Mouse (Mus musculus) limb, embryonic 13.5 days (tissue): ENCODE data around the gene Dnajc22. TPM values are rescaled to one million over a fixed set of nuclear protein-coding genes. Genes with fewer than 3 reads are reported as not detected.
"Not testable (repeated sequence)": the region's sequence is repeated elsewhere in the genome, so short reads cannot be mapped to it uniquely, and the experiment has no call there.

Source experiments
- ATAC-seq: fragments of 200-750 bp; cut with Nextera tagmentation; 2 replicates; pipeline ENCODE4 v1.8.0; 2017; ENCODE audit warnings: low read depth, moderate number of reproducible peaks, moderate TSS enrichment; ENCODE audit not compliant: low FRiP score
- H3K27ac ChIP-seq: fragments of 300-500 bp; sonication (generic); 2 replicates; pipeline ENCODE4 v1.5.1; 2015; ENCODE audit warnings: inconsistent platforms, mild to moderate bottlenecking, moderate library complexity
- H3K27me3 ChIP-seq: fragments of 300-500 bp; sonication (generic); 2 replicates; pipeline ENCODE4 v1.6.1; 2015; ENCODE audit warnings: mild to moderate bottlenecking, inconsistent platforms
- H3K36me3 ChIP-seq: fragments of 300-500 bp; sonication (generic); 2 replicates; pipeline ENCODE4 v1.6.1; 2015; ENCODE audit warnings: inconsistent platforms, mild to moderate bottlenecking, moderate library complexity
- H3K4me1 ChIP-seq: fragments of 300-500 bp; sonication (generic); 2 replicates; pipeline ENCODE4 v1.6.1; 2015; ENCODE audit warnings: inconsistent platforms
- H3K4me2 ChIP-seq: fragments of 300-500 bp; sonication (generic); replicated peaks from 2 replicates; pipeline ENCODE4 v1.6.1; 2015; ENCODE audit warnings: inconsistent platforms, mild to moderate bottlenecking, moderate library complexity
- H3K4me3 ChIP-seq: fragments of 300-500 bp; sonication (generic); 2 replicates; pipeline ENCODE4 v1.5.1; 2015; ENCODE audit warnings: moderate library complexity, mild to moderate bottlenecking, inconsistent platforms
- H3K9ac ChIP-seq: fragments of 300-500 bp; sonication (generic); 2 replicates; pipeline ENCODE4 v1.6.1; 2015; ENCODE audit warnings: mild to moderate bottlenecking, inconsistent platforms
- H3K9me3 ChIP-seq: fragments of 300-500 bp; sonication (generic); 2 replicates; pipeline ENCODE4 v1.6.1; 2016; ENCODE audit warnings: inconsistent platforms
- WGBS: fragments of 180-500 bp; shearing (Covaris S2); methylation state at CpG from one replicate; pipeline ENCODE4 v1.1.7; 2015; 5-methylcytosine and 5-hydroxymethylcytosine counted together
- polyA plus RNA-seq: library from polyadenylated mRNA; unstranded; fragments of >200 nt; fragmentation: Nextera tagmentation; extraction: Ambion mirVana; gene quantifications from 2 replicates; pipeline ENCODE4 v1.2.1, GENCODE M21; 2015

Gene Dnajc22
- 0.83 and 1.0 TPM in 2 replicates for polyA plus RNA-seq

GRCm38 (mm10) chr15:99092870-99093269 is at the start of gene Dnajc22:
Gene Dnajc22, plus strand, starts transcription at chr15:99093170.
- H3K4me1 ChIP-seq = peaks cover 48% of the 10 kb centered on the region
- WGBS = 22% methylated on average over 8 of the region's 8 CpGs
- ATAC-seq = no peak
- H3K9me3 ChIP-seq = no peaks in the 10 kb centered on the region
- peaks cover 98% of the 10 kb centered on the region for H3K27me3 ChIP-seq
- peak within 1 kb of the TSS; percentile 46 for H3K4me3 ChIP-seq
- H3K27ac ChIP-seq = no peak within 1 kb of the TSS
- H3K9ac ChIP-seq = peak within 1 kb of the TSS; percentile 60
- H3K4me2 ChIP-seq = peak within 1 kb of the TSS; percentile 80
- H3K36me3 ChIP-seq = no peaks in the 10 kb centered on the region

DNA sequence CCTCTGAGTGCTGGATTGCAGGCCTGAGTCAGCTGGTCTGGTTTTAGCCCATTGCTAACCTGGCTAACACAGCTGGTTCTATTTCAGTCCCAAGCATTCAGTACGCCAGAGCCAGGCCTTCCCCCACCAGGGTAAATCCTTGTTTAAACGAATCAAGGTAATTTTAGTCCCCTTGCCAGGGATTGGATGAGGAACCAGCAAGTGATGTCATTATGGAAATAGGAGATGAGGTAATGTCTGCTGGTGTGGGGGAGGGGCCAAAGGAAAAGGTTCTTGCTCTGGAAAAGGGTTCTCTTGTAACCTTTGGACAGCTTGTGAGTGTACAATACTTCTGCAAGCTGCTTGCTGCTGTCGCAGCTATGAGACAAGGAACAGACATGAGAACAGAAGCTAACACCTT is 48.1 kb upstream of the Dnajc22 start:
- Histone ChIP-seq H3K4me1 (peaks cover 17% of the 10 kb centered on the region; the same call in 1 of the 2 replicates), H3K27ac (no peak overlapping the region), H3K9ac (no peak overlapping the region), H3K4me2 (no peak overlapping the region), H3K9me3 (no peaks in the 10 kb centered on the region), H3K4me3 (no peak overlapping the region), H3K36me3 (no peaks in the 10 kb centered on the region), H3K27me3 (peaks cover 5% of the 10 kb centered on the region)
- 35% methylated on average over 3 of the region's 3 CpGs for WGBS
- ATAC-seq = no peak

DNA sequence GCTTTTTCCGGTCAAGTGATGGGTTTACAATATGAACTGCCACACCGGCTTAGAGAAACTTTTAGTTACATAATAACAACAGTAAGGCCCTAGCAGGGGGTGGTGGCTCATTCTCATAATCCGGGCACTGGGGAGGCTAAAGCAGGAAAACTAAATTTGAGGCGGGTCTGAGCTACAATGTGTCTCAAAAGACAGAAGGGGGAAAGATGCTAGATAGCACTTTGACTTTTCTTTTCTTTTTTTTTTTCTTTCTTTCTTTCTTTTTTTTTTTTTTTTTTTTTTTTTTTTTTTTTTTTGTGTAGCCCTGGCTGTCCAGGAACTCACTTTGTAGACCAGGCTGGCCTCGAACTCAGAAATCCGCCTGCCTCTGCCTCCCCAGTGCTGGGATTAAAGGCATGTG is 47.2 kb upstream of the Dnajc22 start:
- H3K36me3 ChIP-seq, H3K4me3 ChIP-seq, H3K9ac ChIP-seq, H3K9me3 ChIP-seq, ATAC-seq, H3K27me3 ChIP-seq, H3K4me2 ChIP-seq, H3K27ac ChIP-seq: not testable (repeated sequence)
- WGBS = 81% methylated on average over 6 of the region's 6 CpGs
- peaks cover 19% of the 10 kb centered on the region; the same call in 1 of the 2 replicates for H3K4me1 ChIP-seq

GRCm38 (mm10) chr15:99049473-99050253 is 43.3 kb upstream of the Dnajc22 start:
- H3K36me3 ChIP-seq = no peaks in the 10 kb centered on the region
- no peak overlapping the region for H3K4me3 ChIP-seq
- peaks cover 36% of the 10 kb centered on the region for H3K27me3 ChIP-seq
- H3K27ac ChIP-seq = no peak overlapping the region
- 30% methylated on average over 13 of the region's 13 CpGs for WGBS
- no peak for ATAC-seq
- no peaks in the 10 kb centered on the region for H3K9me3 ChIP-seq
- peaks cover 15% of the 10 kb centered on the region for H3K4me1 ChIP-seq
- H3K9ac ChIP-seq = no peak overlapping the region
- H3K4me2 ChIP-seq = no peak overlapping the region

GRCm38 (mm10) chr15:99053373-99053772 is 39.6 kb upstream of the Dnajc22 start:
- no peaks in the 10 kb centered on the region for H3K36me3 ChIP-seq
- no peak overlapping the region for H3K4me3 ChIP-seq
- no peak overlapping the region for H3K9ac ChIP-seq
- 3% methylated on average over 9 of the region's 9 CpGs for WGBS
- H3K4me2 ChIP-seq = no peak overlapping the region
- peaks cover 37% of the 10 kb centered on the region for H3K4me1 ChIP-seq
- H3K27me3 ChIP-seq = peaks cover 68% of the 10 kb centered on the region
- no peaks in the 10 kb centered on the region for H3K9me3 ChIP-seq
- peak; percentile 49; the same call in 1 of the 2 replicates for ATAC-seq
- H3K27ac ChIP-seq = no peak overlapping the region

DNA sequence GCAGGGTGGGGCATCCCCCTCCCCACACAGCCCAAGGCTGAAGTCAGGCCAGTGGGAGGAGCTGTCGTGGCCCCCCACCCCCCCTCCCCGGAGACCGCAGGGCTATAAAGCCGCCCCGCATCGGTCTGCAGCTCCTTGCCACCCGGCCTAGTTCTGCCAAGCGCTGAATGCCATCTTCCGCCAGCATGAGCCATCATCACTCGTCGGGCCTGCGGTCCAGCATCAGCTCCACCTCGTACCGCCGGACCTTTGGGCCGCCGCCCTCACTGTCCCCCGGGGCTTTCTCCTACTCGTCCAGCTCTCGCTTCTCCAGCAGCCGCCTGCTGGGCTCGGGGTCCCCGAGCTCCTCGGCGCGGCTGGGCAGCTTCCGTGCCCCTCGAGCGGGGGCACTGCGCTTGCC is 37.9 kb upstream of the Dnajc22 start, which contains the start of gene Prph:
Gene Prph, plus strand, starts transcription at position 135 of the 400 bp plus-strand sequence.
- Histone ChIP-seq H3K27ac (no peak within 1 kb of the TSS), H3K9me3 (no peaks in the 10 kb centered on the region), H3K9ac (peak within 1 kb of the TSS; percentile 57), H3K4me2 (peak within 1 kb of the TSS; percentile 68), H3K36me3 (no peaks in the 10 kb centered on the region), H3K27me3 (peaks cover 83% of the 10 kb centered on the region), H3K4me3 (peak within 1 kb of the TSS; percentile 43), H3K4me1 (peaks cover 37% of the 10 kb centered on the region)
- 3% methylated on average over 30 of the region's 30 CpGs for WGBS
- ATAC-seq = no peak

DNA sequence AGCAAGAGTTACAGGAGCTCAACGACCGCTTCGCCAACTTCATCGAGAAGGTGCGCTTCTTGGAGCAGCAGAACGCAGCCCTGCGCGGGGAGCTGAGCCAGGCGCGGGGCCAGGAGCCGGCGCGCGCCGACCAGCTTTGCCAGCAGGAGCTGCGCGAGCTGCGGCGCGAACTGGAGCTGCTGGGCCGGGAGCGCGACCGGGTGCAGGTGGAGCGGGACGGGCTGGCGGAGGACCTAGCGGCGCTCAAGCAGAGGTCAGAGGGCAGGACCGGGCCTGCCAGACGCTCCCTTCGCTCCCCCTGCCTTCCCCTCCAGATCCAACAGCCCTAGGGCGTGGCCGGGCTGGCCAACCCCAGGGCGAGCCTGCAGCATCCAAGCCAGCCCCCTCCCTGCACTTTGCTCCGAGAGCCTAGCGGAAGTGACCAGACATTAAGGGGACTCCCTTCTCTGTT is 37.4 kb upstream of the Dnajc22 start:
- Histone ChIP-seq H3K27ac (no peak overlapping the region), H3K9ac (peak overlapping the region; percentile 57), H3K4me1 (peaks cover 33% of the 10 kb centered on the region), H3K27me3 (peaks cover 86% of the 10 kb centered on the region), H3K4me2 (peak overlapping the region; percentile 68), H3K9me3 (no peaks in the 10 kb centered on the region), H3K4me3 (peak overlapping the region; percentile 43), H3K36me3 (no peaks in the 10 kb centered on the region)
- WGBS = under 1% methylated on average over 37 of the region's 37 CpGs
- no peak for ATAC-seq

DNA sequence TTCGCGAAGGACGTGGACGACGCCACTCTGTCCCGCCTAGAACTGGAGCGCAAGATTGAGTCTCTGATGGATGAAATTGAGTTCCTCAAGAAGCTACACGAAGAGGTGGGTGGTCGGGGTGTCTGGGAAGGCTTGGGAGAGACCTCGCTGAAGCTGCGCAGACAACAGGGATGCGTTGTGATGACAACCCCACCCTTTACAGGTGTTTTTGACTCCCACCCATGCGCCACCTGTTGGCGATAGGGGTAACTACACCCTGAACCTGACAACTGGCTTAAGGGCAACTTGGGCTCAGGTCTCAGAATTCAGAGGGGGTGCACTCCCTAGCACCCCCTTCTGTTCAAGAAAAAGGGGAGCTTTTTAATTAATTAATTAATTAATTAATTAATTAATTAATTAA is 36.6 kb upstream of the Dnajc22 start:
- Histone ChIP-seq H3K27me3 (peaks cover 91% of the 10 kb centered on the region), H3K4me1 (peaks cover 32% of the 10 kb centered on the region), H3K4me2 (peak overlapping the region; percentile 68; the same call in 1 of the 2 replicates), H3K36me3 (no peaks in the 10 kb centered on the region), H3K9me3 (no peaks in the 10 kb centered on the region), H3K9ac (no peak overlapping the region), H3K4me3 (peak overlapping the region; percentile 43; the same call in 1 of the 2 replicates), H3K27ac (no peak overlapping the region)
- ATAC-seq = no peak
- WGBS = 6% methylated on average over 14 of the region's 14 CpGs

DNA sequence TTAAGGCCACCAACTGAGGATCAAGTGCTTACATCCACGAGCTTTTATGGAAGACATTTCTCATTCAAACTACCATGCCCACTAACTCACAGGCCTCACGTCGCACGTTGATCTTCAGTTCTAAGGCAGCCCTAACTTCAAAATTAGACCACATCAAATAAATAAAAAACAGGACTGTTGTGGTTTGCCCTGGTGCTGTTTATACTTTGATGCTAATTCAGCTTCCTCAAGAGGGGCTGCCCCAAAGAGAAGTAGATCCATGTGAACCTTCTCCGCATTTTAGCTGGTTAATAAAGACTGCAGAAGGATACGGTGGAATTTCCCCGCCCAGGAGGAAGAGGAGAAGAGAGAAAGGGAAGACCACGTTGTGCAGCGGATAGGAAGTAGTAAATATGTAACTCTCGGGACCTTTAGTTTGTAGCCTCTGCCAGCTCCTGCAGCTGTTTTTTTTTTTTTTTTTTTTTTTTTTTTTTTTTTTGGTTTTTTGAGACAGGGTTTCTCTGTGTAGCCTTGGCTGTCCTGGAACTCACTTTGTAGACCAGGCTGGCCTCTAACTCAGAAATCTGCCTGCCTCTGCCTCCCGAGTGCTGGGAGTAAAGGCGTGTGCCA is 27.3 kb upstream of the Dnajc22 start:
- Histone ChIP-seq H3K27me3 (peaks cover 44% of the 10 kb centered on the region), H3K4me2 (no peak overlapping the region), H3K36me3 (no peaks in the 10 kb centered on the region), H3K9ac (no peak overlapping the region), H3K27ac (no peak overlapping the region), H3K4me1 (no peaks in the 10 kb centered on the region), H3K4me3 (no peak overlapping the region), H3K9me3 (no peaks in the 10 kb centered on the region)
- ATAC-seq = no peak
- 74% methylated on average over 12 of the region's 12 CpGs for WGBS

DNA sequence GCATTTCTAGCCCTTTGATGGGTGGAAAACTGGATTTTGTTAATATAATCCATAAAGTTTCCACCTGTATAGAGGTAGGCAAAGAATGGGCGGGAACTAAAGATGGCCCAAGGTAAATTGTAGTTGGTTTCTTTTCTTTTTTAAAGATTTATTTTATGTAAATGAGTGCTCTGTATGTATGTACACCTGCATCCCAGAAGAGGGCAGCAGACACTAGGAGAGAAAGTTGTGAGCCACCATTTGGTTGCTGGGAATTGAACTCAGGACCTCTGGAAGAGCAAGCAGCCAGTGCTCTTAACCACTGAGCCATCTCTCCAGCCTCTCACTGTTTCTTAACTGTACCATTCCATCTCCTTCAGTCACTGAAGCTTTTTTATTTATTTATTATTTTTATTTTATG is 21.0 kb upstream of the Dnajc22 start:
- H3K4me1 ChIP-seq = peaks cover 19% of the 10 kb centered on the region
- no peak overlapping the region for H3K9ac ChIP-seq
- H3K27me3 ChIP-seq = peaks cover 7% of the 10 kb centered on the region; the same call in 1 of the 2 replicates
- no peak overlapping the region for H3K27ac ChIP-seq
- H3K4me2 ChIP-seq = no peak overlapping the region
- H3K9me3 ChIP-seq = no peaks in the 10 kb centered on the region
- 79% methylated on average over 1 of the region's 1 CpGs for WGBS
- ATAC-seq = no peak
- peaks cover 6% of the 10 kb centered on the region for H3K36me3 ChIP-seq
- H3K4me3 ChIP-seq = no peak overlapping the region

DNA sequence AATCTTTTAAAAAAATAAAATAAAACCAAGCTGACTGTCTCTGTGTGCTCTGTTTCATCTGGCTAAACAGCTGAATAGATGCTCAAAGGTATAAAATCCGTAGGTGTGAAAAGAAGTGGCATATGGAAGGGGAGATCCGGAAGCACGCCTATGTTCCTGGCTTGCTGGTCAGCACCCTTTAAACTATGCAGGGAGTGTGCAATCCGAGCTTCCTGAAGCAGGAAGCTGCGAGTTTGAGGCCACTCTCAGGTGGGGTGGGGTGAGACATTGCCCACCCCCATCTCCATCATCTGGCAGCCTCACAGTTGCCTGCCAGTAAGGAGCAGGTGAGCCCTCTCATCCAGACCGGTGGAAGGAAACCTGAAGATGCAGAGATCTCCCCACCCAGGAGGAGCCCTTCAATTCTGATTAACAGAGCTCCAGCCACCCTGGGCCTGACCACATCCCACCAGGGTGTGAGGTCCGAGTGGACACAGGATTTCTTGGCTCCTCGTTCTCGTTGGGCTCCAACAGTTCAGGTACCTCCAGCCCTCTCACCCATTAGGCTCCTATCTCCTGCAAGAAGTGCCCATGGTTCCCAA is 18.9 kb upstream of the Dnajc22 start, which contains the start of gene Troap:
Gene Troap, plus strand, starts transcription at position 557 of the 581 bp plus-strand sequence.
- H3K4me3 ChIP-seq = peak within 1 kb of the TSS; percentile 69
- peak within 1 kb of the TSS; percentile 93 for H3K27ac ChIP-seq
- peaks cover 24% of the 10 kb centered on the region for H3K36me3 ChIP-seq
- peak within 1 kb of the TSS; percentile 77 for H3K4me2 ChIP-seq
- peaks cover 19% of the 10 kb centered on the region for H3K4me1 ChIP-seq
- 15% methylated on average over 9 of the region's 9 CpGs for WGBS
- peaks cover under 1% of the 10 kb centered on the region; the same call in 1 of the 2 replicates for H3K27me3 ChIP-seq
- ATAC-seq = peak; percentile 4; the same call in 1 of the 2 replicates
- peak within 1 kb of the TSS; percentile 76 for H3K9ac ChIP-seq
- no peaks in the 10 kb centered on the region for H3K9me3 ChIP-seq
